ENCODE assay signal across 26 mouse cellular contexts in genomic region chr17:75539841-75540240, GRCm38 (mm10). TPM values are rescaled to one million over a fixed set of nuclear protein-coding genes. Genes with fewer than 3 reads are reported as not detected.
DNase-seq lines count a peak whose midpoint lies in the region; ATAC-seq and TF ChIP-seq lines count a peak whose summit lies in the region.
"Had no signal": no experiment of that assay in that cellular context is flagged by ENCODE, and none has a peak within 500 bp of the region (broad histone marks: within the 10 kb centered on the region; RNA-seq: fewer than 3 reads in every experiment).

No protein-coding gene starts in this region.

- H3K4me3 ChIP-seq in liver, adult 2 months (ENCODE audit: insufficient read depth, low read depth, low read length): no peak overlapping the region
- H3K4me3 ChIP-seq in liver, postnatal 0 days (ENCODE audit: low read depth, low read length): no peak overlapping the region
- no peak overlapping the region for H3K4me3 ChIP-seq in lung, postnatal 0 days (ENCODE audit: low read depth, low read length)
- H3K4me3 ChIP-seq in lung, adult 2 months (replicated peaks; ENCODE audit: extremely low read depth, low read depth, low read length): no peak overlapping the region
- no peak overlapping the region for H3K4me3 ChIP-seq in intestine, postnatal 0 days (ENCODE audit: low read depth, low read length)
- H3K4me3 ChIP-seq: embryonic facial prominence, embryonic 13.5 days; embryonic facial prominence, embryonic 15.5 days; erythroblast, embryonic 14.5 days; forebrain, embryonic 10.5 days; forebrain, embryonic 12.5 days; forebrain, embryonic 15.5 days had no signal

- no peak overlapping the region for H3K27ac ChIP-seq in liver, adult 2 months (replicated peaks; ENCODE audit: insufficient read depth, low read depth, low read length)
- no peak overlapping the region for H3K27ac ChIP-seq in liver, postnatal 0 days (ENCODE audit: low read depth)
- 0 out of 2 replicates have a peak overlapping the region, but pooled peaks have one; percentile 26 for H3K27ac ChIP-seq in lung, postnatal 0 days (ENCODE audit: low read length)
- no peak overlapping the region for H3K27ac ChIP-seq in intestine, postnatal 0 days (ENCODE audit: low read depth, low read length)
- H3K27ac ChIP-seq: embryonic facial prominence, embryonic 13.5 days; embryonic facial prominence, embryonic 15.5 days; forebrain, embryonic 10.5 days; forebrain, embryonic 12.5 days; forebrain, embryonic 15.5 days had no signal

- H3K4me2 ChIP-seq in liver, postnatal 0 days (ENCODE audit: low read depth, low read length): no peak overlapping the region
- H3K4me2 ChIP-seq in lung, postnatal 0 days (replicated peaks; ENCODE audit: low read depth, low read length): no peak overlapping the region
- H3K4me2 ChIP-seq in intestine, postnatal 0 days (replicated peaks; ENCODE audit: low read depth): no peak overlapping the region
- H3K4me2 ChIP-seq: embryonic facial prominence, embryonic 13.5 days; embryonic facial prominence, embryonic 15.5 days; forebrain, embryonic 12.5 days; forebrain, embryonic 15.5 days had no signal

- no peak for TF ChIP-seq EP300 in liver, postnatal 0 days (IDR thresholded peaks at IDR 0.05; ENCODE audit: low read depth)
- no peak for TF ChIP-seq EP300 in lung, postnatal 0 days (IDR thresholded peaks at IDR 0.05)

- no peaks in the 10 kb centered on the region for H3K79me2 ChIP-seq in liver, adult 2 months (ENCODE audit: control insufficient read depth, insufficient read depth, low read length)

- ATAC-seq in liver, postnatal 0 days: no peak
- ATAC-seq in lung, postnatal 0 days: no peak
- no peak for ATAC-seq in intestine, postnatal 0 days
- ATAC-seq: activated CD4-positive, CD25-positive, alpha-beta regulatory T cell, adult 4 months; forebrain, embryonic 15.5 days; forebrain, postnatal 0 days; Patski had no signal

- peaks cover 18% of the 10 kb centered on the region for H3K36me3 ChIP-seq in liver, adult 2 months (ENCODE audit: control insufficient read depth, insufficient read depth, low read length)
- peaks cover 16% of the 10 kb centered on the region for H3K36me3 ChIP-seq in liver, postnatal 0 days (replicated peaks; ENCODE audit: insufficient read depth, low read length)
- no peaks in the 10 kb centered on the region for H3K36me3 ChIP-seq in lung, postnatal 0 days (ENCODE audit: insufficient read depth, low read length)
- H3K36me3 ChIP-seq in intestine, postnatal 0 days (ENCODE audit: control insufficient read depth, insufficient read depth): peaks cover 40% of the 10 kb centered on the region

- no peak for TF ChIP-seq POLR2A in liver, adult 2 months (IDR thresholded peaks at IDR 0.05; ENCODE audit: extremely low read depth, insufficient read depth, low read length)
- no peak for TF ChIP-seq POLR2A in lung, adult 2 months (IDR thresholded peaks at IDR 0.05; ENCODE audit: borderline replicate concordance, extremely low read depth, low read depth, low read length)

- no peak overlapping the region for H3K9ac ChIP-seq in liver, adult 2 months (ENCODE audit: low read depth, low read length)
- no peak overlapping the region for H3K9ac ChIP-seq in liver, postnatal 0 days (replicated peaks)
- no peak overlapping the region for H3K9ac ChIP-seq in lung, postnatal 0 days (replicated peaks; ENCODE audit: low read depth)
- H3K9ac ChIP-seq in intestine, postnatal 0 days (ENCODE audit: low read depth, low read length): no peak overlapping the region
- H3K9ac ChIP-seq: embryonic facial prominence, embryonic 13.5 days; embryonic facial prominence, embryonic 15.5 days; forebrain, embryonic 12.5 days; forebrain, embryonic 15.5 days; forebrain, postnatal 0 days had no signal

- DNase-seq in liver, adult 2 months (ENCODE audit: extremely low read depth, low read depth, low spot score): peak; percentile 53
- no peak for DNase-seq in liver, postnatal 0 days
- no peak for DNase-seq in lung, postnatal 0 days (ENCODE audit: low spot score)
- no peak for DNase-seq in lung, adult 2 months
- peak; percentile 84 for DNase-seq in 3T3-L1 (ENCODE audit: low read depth, low spot score)
- peak; percentile 40 for DNase-seq in 416B (ENCODE audit: low read depth)
- DNase-seq in cerebellum, postnatal 36 days: no peak
- DNase-seq: adrenal gland, adult 8-10 months; adrenal gland, postnatal 14 days; adrenal gland, postnatal 36 days; cerebellum, adult 11-12 months; cerebellum, adult 2 months; cerebellum, adult 9-10 months; cerebellum, postnatal 10 days; cerebellum, postnatal 25 days; embryo, embryonic 11 days; forebrain, postnatal 0 days had no signal

- WGBS in liver, adult 2 months: 29% methylated on average over 5 of the region's 5 CpGs
- 72% methylated on average over 5 of the region's 5 CpGs for whole genome bisulfite sequencing in liver, postnatal 0 days (ENCODE audit: insufficient replicate concordance)
- 29% methylated on average over 5 of the region's 5 CpGs for WGBS in lung, postnatal 0 days
- 35% methylated on average over 5 of the region's 5 CpGs for WGBS in lung, adult 2 months
- 56% methylated on average over 5 of the region's 5 CpGs for WGBS in intestine, postnatal 0 days

- no peaks in the 10 kb centered on the region for H3K27me3 ChIP-seq in liver, adult 2 months (ENCODE audit: control insufficient read depth, insufficient read depth, low read length)
- H3K27me3 ChIP-seq in liver, postnatal 0 days (ENCODE audit: insufficient read depth, low read length): no peaks in the 10 kb centered on the region
- no peaks in the 10 kb centered on the region for H3K27me3 ChIP-seq in lung, postnatal 0 days (replicated peaks; ENCODE audit: insufficient read depth, low read length)
- no peaks in the 10 kb centered on the region for H3K27me3 ChIP-seq in intestine, postnatal 0 days (replicated peaks; ENCODE audit: control insufficient read depth, insufficient read depth, low read length)
- H3K27me3 ChIP-seq: embryonic facial prominence, embryonic 13.5 days; embryonic facial prominence, embryonic 15.5 days; forebrain, embryonic 12.5 days; forebrain, embryonic 15.5 days; Patski had no signal

- H3K4me1 ChIP-seq in liver, adult 2 months (ENCODE audit: control insufficient read depth, insufficient read depth, low read length): peaks cover 6% of the 10 kb centered on the region
- H3K4me1 ChIP-seq in liver, postnatal 0 days (ENCODE audit: insufficient read depth): peaks cover 4% of the 10 kb centered on the region; the same call in 1 of the 2 replicates
- H3K4me1 ChIP-seq in lung, postnatal 0 days (ENCODE audit: insufficient read depth, low read depth, low read length): no peaks in the 10 kb centered on the region
- H3K4me1 ChIP-seq in lung, adult 2 months (ENCODE audit: control insufficient read depth, insufficient read depth, low read length): peaks cover 3% of the 10 kb centered on the region; the same call in 1 of the 2 replicates
- no peaks in the 10 kb centered on the region for H3K4me1 ChIP-seq in intestine, postnatal 0 days (replicated peaks; ENCODE audit: control insufficient read depth, insufficient read depth, low read length)
- H3K4me1 ChIP-seq: embryonic facial prominence, embryonic 13.5 days; embryonic facial prominence, embryonic 15.5 days; forebrain, embryonic 10.5 days; forebrain, embryonic 12.5 days; forebrain, embryonic 15.5 days had no signal

- TF ChIP-seq CTCF in liver, adult 2 months (IDR thresholded peaks at IDR 0.05; ENCODE audit: low read depth, low read length): no peak
- TF ChIP-seq CTCF in liver, postnatal 0 days (IDR thresholded peaks at IDR 0.05; ENCODE audit: low read depth): no peak
- TF ChIP-seq CTCF in lung, postnatal 0 days (IDR thresholded peaks at IDR 0.05): no peak
- no peak for TF ChIP-seq CTCF in lung, adult 2 months (IDR thresholded peaks at IDR 0.05; ENCODE audit: insufficient read depth, low read length)
- TF ChIP-seq CTCF in intestine, postnatal 0 days (IDR thresholded peaks at IDR 0.05; ENCODE audit: low read depth): no peak

- no peaks in the 10 kb centered on the region for H3K9me3 ChIP-seq in liver, postnatal 0 days (ENCODE audit: low read length)
- no peaks in the 10 kb centered on the region for H3K9me3 ChIP-seq in lung, postnatal 0 days (ENCODE audit: low read length)
- no peaks in the 10 kb centered on the region for H3K9me3 ChIP-seq in intestine, postnatal 0 days (ENCODE audit: control insufficient read depth)
- H3K9me3 ChIP-seq: embryonic facial prominence, embryonic 13.5 days; embryonic facial prominence, embryonic 15.5 days; forebrain, embryonic 10.5 days; forebrain, embryonic 12.5 days; forebrain, embryonic 15.5 days had no signal

RNA-seq across cellular contexts. Expression of gene Fam98a, which starts 11.9 kb away (rescaled TPM):
- total RNA-seq in liver, adult 2 months (2014; rRNA removed): 11.8 and 12.7 TPM in 2 replicates
- polyA plus RNA-seq in liver, adult 2 months (2012; rRNA removed): 6.1 and 7.6 TPM in 2 replicates
- polyA plus RNA-seq in liver, postnatal 0 days (2015; fragmentation: Nextera tagmentation; extraction: Ambion mirVana): 10.2 and 10.7 TPM in 2 replicates
- 11.6 and 11.8 TPM in 2 replicates for polyA plus RNA-seq in lung, postnatal 0 days (2015; fragmentation: Nextera tagmentation; extraction: Ambion mirVana)
- 7.6 and 12.4 TPM in 2 replicates for polyA plus RNA-seq in lung, adult 2 months (2012; rRNA removed)
- 17.3 and 18.0 TPM in 2 replicates for polyA plus RNA-seq in intestine, postnatal 0 days (2015; fragmentation: Nextera tagmentation; extraction: Ambion mirVana)

Comparison
In these comparisons a context has a peak if more than half of its experiments do, and no peak if none do; other contexts are left out.
1. DNase-seq: peak in liver, adult 2 months (single experiment), 3T3-L1 (single experiment) and 416B (single experiment); none in liver, postnatal 0 days (single experiment), lung, postnatal 0 days (single experiment), lung, adult 2 months (single experiment) and cerebellum, postnatal 36 days (0 of 2).